Mouse (Mus musculus) forebrain, embryonic 14.5 days (tissue): ENCODE data around the gene Psmb2. TPM values are rescaled to one million over a fixed set of nuclear protein-coding genes. Genes with fewer than 3 reads are reported as not detected.

Experiments used
- ATAC-seq: fragments of 200-750 bp; cut with Nextera tagmentation; 2 replicates; pipeline ENCODE4 v1.8.0; 2017; ENCODE audit warnings: mild to moderate bottlenecking, moderate library complexity
- DNase-seq: peaks from one replicate; pipeline ENCODE4 v3.0.0-alpha.2; 2015; ENCODE audit warnings: low spot score
- H3K27ac ChIP-seq: fragments of 300-500 bp; sonication (generic); 2 replicates; pipeline ENCODE4 v1.5.1; 2014; ENCODE audit warnings: low read depth, mild to moderate bottlenecking, control low read depth, low read length, moderate library complexity
- H3K27me3 ChIP-seq: fragments of 300-500 bp; sonication (generic); replicated peaks from 2 replicates; pipeline ENCODE4 v1.6.1; 2014; ENCODE audit warnings: low read length, control low read depth, mixed read lengths; ENCODE audit not compliant: control insufficient read depth, insufficient read depth
- H3K36me3 ChIP-seq: fragments of 300-500 bp; sonication (generic); 2 replicates; pipeline ENCODE4 v1.6.1; 2014; ENCODE audit warnings: low read length, control low read depth; ENCODE audit not compliant: control insufficient read depth, insufficient read depth
- H3K4me1 ChIP-seq: fragments of 300-500 bp; sonication (generic); 2 replicates; pipeline ENCODE4 v1.6.1; 2014; ENCODE audit warnings: antibody characterized with exemption, low read length, control low read depth; ENCODE audit not compliant: control insufficient read depth, insufficient read depth
- H3K4me2 ChIP-seq: fragments of 300-500 bp; sonication (generic); 2 replicates; pipeline ENCODE4 v1.6.1; 2014; ENCODE audit warnings: mild to moderate bottlenecking, control low read depth, low read length
- H3K4me3 ChIP-seq: fragments of 300-500 bp; sonication (generic); 2 replicates; pipeline ENCODE4 v1.5.1; 2014; ENCODE audit warnings: low read depth, low read length, control low read depth
- H3K9ac ChIP-seq: fragments of 300-500 bp; sonication (generic); 2 replicates; pipeline ENCODE4 v1.6.1; 2014; ENCODE audit warnings: mild to moderate bottlenecking, low read length, control low read depth, moderate library complexity
- H3K9me3 ChIP-seq: fragments of 300-500 bp; sonication (generic); replicated peaks from 2 replicates; pipeline ENCODE4 v1.6.1; 2016; ENCODE audit warnings: low read length, control low read depth, mixed read lengths; ENCODE audit not compliant: control insufficient read depth
- WGBS: fragments of 180-500 bp; shearing (Covaris S2); extraction: QIAGEN DNeasy Blood & Tissue Kit; methylation state at CpG from one replicate; pipeline ENCODE4 v1.1.7; 2014; 5-methylcytosine and 5-hydroxymethylcytosine counted together
- polyA plus RNA-seq: library from polyadenylated mRNA; unstranded; fragments of >200 nt; fragmentation: Nextera tagmentation; extraction: Ambion mirVana; gene quantifications from 2 replicates; pipeline ENCODE4 v1.2.1, GENCODE M21; 2014

Gene Psmb2
- polyA plus RNA-seq = 501 and 584 TPM in 2 replicates

GRCm38 (mm10) chr4:126677054-126678003 is at the start of gene Psmb2:
TSS of gene Psmb2 (plus strand) at chr4:126677630.
- Histone ChIP-seq H3K9me3 (no peaks in the 10 kb centered on the region), H3K27me3 (no peaks in the 10 kb centered on the region), H3K4me1 (peaks cover 6% of the 10 kb centered on the region; the same call in 1 of the 2 replicates), H3K36me3 (no peaks in the 10 kb centered on the region), H3K4me2 (peak within 1 kb of the TSS; percentile 89), H3K27ac (peak within 1 kb of the TSS; percentile 61; the same call in 1 of the 2 replicates), H3K9ac (peak within 1 kb of the TSS; percentile 98), H3K4me3 (peak within 1 kb of the TSS; percentile 99)
- ATAC-seq (peak; percentile 98), DNase-seq (peak; percentile 98)
- WGBS = 3% methylated on average over 48 of the region's 48 CpGs

GRCm38 (mm10) chr4:126631922-126632321 is 45.5 kb upstream of the Psmb2 start:
- DNase-seq = peak; percentile 25
- H3K9ac ChIP-seq = no peak overlapping the region
- no peaks in the 10 kb centered on the region for H3K36me3 ChIP-seq
- no peak overlapping the region for H3K27ac ChIP-seq
- 47% methylated on average over 2 of the region's 2 CpGs for WGBS
- H3K4me3 ChIP-seq = no peak overlapping the region
- H3K4me2 ChIP-seq = no peak overlapping the region
- peaks cover 6% of the 10 kb centered on the region for H3K4me1 ChIP-seq
- no peak for ATAC-seq
- H3K9me3 ChIP-seq = no peaks in the 10 kb centered on the region
- no peaks in the 10 kb centered on the region for H3K27me3 ChIP-seq

GRCm38 (mm10) chr4:126632668-126633067 is 44.8 kb upstream of the Psmb2 start:
- H3K27ac ChIP-seq = no peak overlapping the region
- H3K36me3 ChIP-seq = no peaks in the 10 kb centered on the region
- no peaks in the 10 kb centered on the region for H3K27me3 ChIP-seq
- H3K4me2 ChIP-seq = no peak overlapping the region
- WGBS = 72% methylated on average over 3 of the region's 3 CpGs
- no peak overlapping the region for H3K4me3 ChIP-seq
- no peaks in the 10 kb centered on the region; the same call in 1 of the 2 replicates for H3K4me1 ChIP-seq
- ATAC-seq (no peak), DNase-seq (no peak)
- H3K9me3 ChIP-seq = no peaks in the 10 kb centered on the region
- no peak overlapping the region for H3K9ac ChIP-seq

GRCm38 (mm10) chr4:126636330-126636729 is 41.1 kb upstream of the Psmb2 start:
- no peak for ATAC-seq
- Histone ChIP-seq H3K9me3 (no peaks in the 10 kb centered on the region), H3K4me3 (no peak overlapping the region), H3K4me1 (peaks cover 3% of the 10 kb centered on the region), H3K27me3 (no peaks in the 10 kb centered on the region), H3K36me3 (no peaks in the 10 kb centered on the region), H3K27ac (no peak overlapping the region), H3K9ac (no peak overlapping the region), H3K4me2 (no peak overlapping the region; the same call in 1 of the 2 replicates)
- WGBS = 22% methylated on average over 11 of the region's 11 CpGs
- no peak for DNase-seq

GRCm38 (mm10) chr4:126637446-126637845 is 40.0 kb upstream of the Psmb2 start:
- Histone ChIP-seq H3K27ac (no peak overlapping the region), H3K9ac (no peak overlapping the region), H3K4me1 (peaks cover 3% of the 10 kb centered on the region), H3K36me3 (no peaks in the 10 kb centered on the region), H3K4me3 (no peak overlapping the region), H3K27me3 (no peaks in the 10 kb centered on the region), H3K4me2 (no peak overlapping the region), H3K9me3 (no peaks in the 10 kb centered on the region)
- no peak for ATAC-seq
- 61% methylated on average over 4 of the region's 4 CpGs for WGBS
- DNase-seq = peak; percentile 25

- 20% methylated on average over 7 of the region's 7 CpGs for WGBS
- Histone ChIP-seq H3K4me2 (no peak overlapping the region), H3K4me3 (no peak overlapping the region), H3K4me1 (peaks cover 3% of the 10 kb centered on the region), H3K36me3 (no peaks in the 10 kb centered on the region), H3K27me3 (no peaks in the 10 kb centered on the region), H3K9ac (no peak overlapping the region), H3K27ac (peak overlapping the region; percentile 56; the same call in 1 of the 2 replicates), H3K9me3 (no peaks in the 10 kb centered on the region)
- ATAC-seq (peak; percentile 79), DNase-seq (peak; percentile 85)
Measured at GRCm38 (mm10) chr4:126639339-126639738, 38.1 kb upstream of the Psmb2 start.

- Histone ChIP-seq H3K9me3 (no peaks in the 10 kb centered on the region), H3K4me1 (peaks cover 3% of the 10 kb centered on the region; the same call in 1 of the 2 replicates), H3K27me3 (no peaks in the 10 kb centered on the region), H3K9ac (no peak overlapping the region), H3K4me2 (no peak overlapping the region), H3K27ac (no peak overlapping the region), H3K36me3 (no peaks in the 10 kb centered on the region), H3K4me3 (no peak overlapping the region)
- no peak for DNase-seq
- 27% methylated on average over 9 of the region's 9 CpGs for WGBS
- no peak for ATAC-seq
Measured at GRCm38 (mm10) chr4:126641901-126642300, 35.5 kb upstream of the Psmb2 start.

GRCm38 (mm10) chr4:126643815-126644214 is 33.6 kb upstream of the Psmb2 start:
- ATAC-seq = no peak
- no peak overlapping the region for H3K27ac ChIP-seq
- H3K27me3 ChIP-seq = no peaks in the 10 kb centered on the region
- peaks cover 13% of the 10 kb centered on the region for H3K4me1 ChIP-seq
- no peaks in the 10 kb centered on the region for H3K9me3 ChIP-seq
- DNase-seq = no peak
- no peak overlapping the region for H3K4me3 ChIP-seq
- no peak overlapping the region for H3K4me2 ChIP-seq
- no peaks in the 10 kb centered on the region for H3K36me3 ChIP-seq
- H3K9ac ChIP-seq = no peak overlapping the region
- 73% methylated on average over 4 of the region's 4 CpGs for WGBS
